Mouse (Mus musculus): ENCODE results near the gene Dtx4. TPM values are rescaled to one million over a fixed set of nuclear protein-coding genes. Genes with fewer than 3 reads are reported as not detected.
A peak's percentile ranks its signal among the peaks of the same experiment; 100 is the strongest.

Dtx4 gene
- polyA plus RNA-seq, 1 experiment from 2014 or later: 44.1 TPM

GRCm38 (mm10) chr19:12475380-12476250 lies 25.6 kb downstream of the Dtx4 start:
- H3K9me3 ChIP-seq (ENCODE audit: control insufficient read depth, low read length): no peaks in the 10 kb centered on the region
- no peaks in the 10 kb centered on the region for H3K27me3 ChIP-seq (ENCODE audit: control insufficient read depth, insufficient read depth, low read length)
- no peak overlapping the region for H3K4me3 ChIP-seq (replicated peaks; ENCODE audit: low read length)
- peaks cover 90% of the 10 kb centered on the region for H3K36me3 ChIP-seq (replicated peaks; ENCODE audit: control insufficient read depth, insufficient read depth)
- peak overlapping the region; percentile 71 for H3K27ac ChIP-seq
- ATAC-seq (ENCODE audit: low FRiP score) (peak; percentile 94), DNase-seq (ENCODE audit: low spot score) (peak; percentile 83)
- 52% methylated on average over 15 of the region's 15 CpGs for WGBS
- H3K4me1 ChIP-seq (replicated peaks; ENCODE audit: control insufficient read depth, insufficient read depth, low read length): peaks cover 9% of the 10 kb centered on the region
- H3K4me2 ChIP-seq (replicated peaks): no peak overlapping the region
- no peak overlapping the region for H3K9ac ChIP-seq

GRCm38 (mm10) chr19:12473951-12474350 lies 27.3 kb downstream of the Dtx4 start:
- peaks cover 84% of the 10 kb centered on the region for H3K36me3 ChIP-seq (replicated peaks; ENCODE audit: control insufficient read depth, insufficient read depth)

GRCm38 (mm10) chr19:12473201-12473641 lies 28.0 kb downstream of the Dtx4 start:
- peaks cover 83% of the 10 kb centered on the region for H3K36me3 ChIP-seq (replicated peaks; ENCODE audit: control insufficient read depth, insufficient read depth)
- H3K27ac ChIP-seq: no peak overlapping the region
- DNase-seq (ENCODE audit: low spot score) (no peak), ATAC-seq (ENCODE audit: low FRiP score) (no peak)
- peaks cover 9% of the 10 kb centered on the region for H3K4me1 ChIP-seq (replicated peaks; ENCODE audit: control insufficient read depth, insufficient read depth, low read length)
- H3K9me3 ChIP-seq (ENCODE audit: control insufficient read depth, low read length): no peaks in the 10 kb centered on the region
- H3K27me3 ChIP-seq (ENCODE audit: control insufficient read depth, insufficient read depth, low read length): no peaks in the 10 kb centered on the region
- H3K9ac ChIP-seq: no peak overlapping the region
- WGBS: 82% methylated on average over 4 of the region's 4 CpGs
- no peak overlapping the region for H3K4me3 ChIP-seq (replicated peaks; ENCODE audit: low read length)
- H3K4me2 ChIP-seq (replicated peaks): no peak overlapping the region

More at GRCm38 (mm10) chr19:12473951-12474350, 27.3 kb downstream of the Dtx4 start:
- Histone ChIP-seq H3K27ac (no peak overlapping the region), H3K4me2 (replicated peaks) (no peak overlapping the region), H3K4me3 (replicated peaks; ENCODE audit: low read length) (no peak overlapping the region), H3K27me3 (ENCODE audit: control insufficient read depth, insufficient read depth, low read length) (no peaks in the 10 kb centered on the region), H3K9me3 (ENCODE audit: control insufficient read depth, low read length) (no peaks in the 10 kb centered on the region), H3K4me1 (replicated peaks; ENCODE audit: control insufficient read depth, insufficient read depth, low read length) (peaks cover 9% of the 10 kb centered on the region), H3K9ac (no peak overlapping the region)
- no peak for ATAC-seq (ENCODE audit: low FRiP score)
- WGBS: 89% methylated on average over 4 of the region's 4 CpGs
- no peak for DNase-seq (ENCODE audit: low spot score)

GRCm38 (mm10) chr19:12472381-12472976 lies 28.8 kb downstream of the Dtx4 start:
- no peak overlapping the region for H3K9ac ChIP-seq
- peaks cover 6% of the 10 kb centered on the region for H3K4me1 ChIP-seq (replicated peaks; ENCODE audit: control insufficient read depth, insufficient read depth, low read length)
- no peak for DNase-seq (ENCODE audit: low spot score)
- H3K4me3 ChIP-seq (replicated peaks; ENCODE audit: low read length): no peak overlapping the region
- H3K4me2 ChIP-seq (replicated peaks): no peak overlapping the region
- H3K27ac ChIP-seq: no peak overlapping the region
- no peaks in the 10 kb centered on the region for H3K9me3 ChIP-seq (ENCODE audit: control insufficient read depth, low read length)
- peaks cover 79% of the 10 kb centered on the region for H3K36me3 ChIP-seq (replicated peaks; ENCODE audit: control insufficient read depth, insufficient read depth)
- ATAC-seq (ENCODE audit: low FRiP score): no peak
- no peaks in the 10 kb centered on the region for H3K27me3 ChIP-seq (ENCODE audit: control insufficient read depth, insufficient read depth, low read length)
- 86% methylated on average over 5 of the region's 5 CpGs for WGBS

GRCm38 (mm10) chr19:12471866-12472265 lies 29.4 kb downstream of the Dtx4 start:
- Histone ChIP-seq H3K9ac (no peak overlapping the region), H3K27me3 (ENCODE audit: control insufficient read depth, insufficient read depth, low read length) (no peaks in the 10 kb centered on the region), H3K36me3 (replicated peaks; ENCODE audit: control insufficient read depth, insufficient read depth) (peaks cover 78% of the 10 kb centered on the region), H3K9me3 (ENCODE audit: control insufficient read depth, low read length) (no peaks in the 10 kb centered on the region), H3K4me2 (replicated peaks) (no peak overlapping the region), H3K27ac (no peak overlapping the region), H3K4me3 (replicated peaks; ENCODE audit: low read length) (no peak overlapping the region), H3K4me1 (replicated peaks; ENCODE audit: control insufficient read depth, insufficient read depth, low read length) (peaks cover 6% of the 10 kb centered on the region)
- WGBS: 55% methylated on average over 3 of the region's 3 CpGs
- ATAC-seq (ENCODE audit: low FRiP score) (no peak), DNase-seq (ENCODE audit: low spot score) (no peak)

GRCm38 (mm10) chr19:12467436-12467835 lies 33.8 kb downstream of the Dtx4 start:
- WGBS: 80% methylated on average over 5 of the region's 5 CpGs
- Histone ChIP-seq H3K4me2 (replicated peaks) (no peak overlapping the region), H3K9ac (no peak overlapping the region), H3K4me1 (replicated peaks; ENCODE audit: control insufficient read depth, insufficient read depth, low read length) (no peaks in the 10 kb centered on the region), H3K9me3 (ENCODE audit: control insufficient read depth, low read length) (no peaks in the 10 kb centered on the region), H3K27me3 (ENCODE audit: control insufficient read depth, insufficient read depth, low read length) (no peaks in the 10 kb centered on the region), H3K4me3 (replicated peaks; ENCODE audit: low read length) (no peak overlapping the region), H3K27ac (no peak overlapping the region), H3K36me3 (replicated peaks; ENCODE audit: control insufficient read depth, insufficient read depth) (peaks cover 41% of the 10 kb centered on the region)
- DNase-seq (ENCODE audit: low spot score) (no peak), ATAC-seq (ENCODE audit: low FRiP score) (no peak)

DNA sequence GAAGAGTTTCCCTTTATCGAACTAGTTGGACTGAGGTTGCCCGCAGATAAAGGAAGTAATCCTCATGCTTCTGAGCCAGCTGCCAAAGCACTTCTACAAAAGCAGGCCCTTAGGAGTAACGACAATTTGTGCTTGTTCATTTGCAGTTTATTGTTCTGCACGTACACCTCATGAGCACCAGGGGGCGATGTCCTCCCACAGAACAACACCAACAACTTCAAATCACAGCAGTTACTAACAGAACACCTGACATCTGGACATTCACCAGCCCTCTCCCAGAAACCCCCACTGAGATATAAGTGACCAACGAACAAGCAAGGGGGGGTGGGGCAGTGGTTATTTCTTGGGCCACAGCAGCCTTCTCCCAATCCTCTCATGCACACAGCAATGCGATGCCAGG lies 35.0 kb downstream of the Dtx4 start:
- Histone ChIP-seq H3K4me1 (replicated peaks; ENCODE audit: control insufficient read depth, insufficient read depth, low read length) (no peaks in the 10 kb centered on the region), H3K9me3 (ENCODE audit: control insufficient read depth, low read length) (no peaks in the 10 kb centered on the region), H3K27ac (no peak overlapping the region), H3K9ac (no peak overlapping the region), H3K4me2 (replicated peaks) (no peak overlapping the region), H3K4me3 (replicated peaks; ENCODE audit: low read length) (no peak overlapping the region), H3K36me3 (replicated peaks; ENCODE audit: control insufficient read depth, insufficient read depth) (peaks cover 31% of the 10 kb centered on the region), H3K27me3 (ENCODE audit: control insufficient read depth, insufficient read depth, low read length) (no peaks in the 10 kb centered on the region)
- ATAC-seq (ENCODE audit: low FRiP score) (peak; percentile 31; the same call in 1 of the 2 replicates), DNase-seq (ENCODE audit: low spot score) (peak; percentile 61)
- WGBS: 35% methylated on average over 7 of the region's 7 CpGs

DNA sequence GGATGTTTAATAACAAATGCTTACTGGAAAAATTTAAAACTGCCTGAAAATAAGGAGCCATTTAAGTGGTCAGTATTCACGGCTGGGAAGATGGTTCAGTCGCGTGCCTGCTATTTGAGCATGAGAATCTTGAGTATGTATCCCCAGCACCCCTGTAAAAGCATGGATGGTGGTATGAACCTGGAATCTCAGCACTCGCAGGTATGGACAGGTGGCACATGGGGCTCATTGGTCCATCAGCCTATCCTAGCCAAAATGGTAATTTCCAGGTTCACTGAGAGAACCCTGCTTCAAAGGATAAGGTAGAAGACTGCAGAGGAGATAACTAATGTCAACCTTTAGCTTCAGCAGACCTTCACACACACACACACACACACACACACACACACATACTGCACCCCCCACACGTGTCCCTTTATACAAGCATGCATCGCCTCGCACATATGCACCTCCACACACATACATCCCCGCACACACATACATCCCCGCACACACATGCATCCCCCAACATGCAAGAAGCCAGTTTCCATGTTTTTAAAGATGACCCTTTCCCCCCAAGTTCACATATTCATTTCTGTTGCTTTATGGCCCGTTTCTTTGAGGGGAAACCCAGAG lies 35.6 kb downstream of the Dtx4 start:
- no peak for DNase-seq (ENCODE audit: low spot score)
- Histone ChIP-seq H3K4me2 (replicated peaks) (no peak overlapping the region), H3K36me3 (replicated peaks; ENCODE audit: control insufficient read depth, insufficient read depth) (peaks cover 27% of the 10 kb centered on the region), H3K4me3 (replicated peaks; ENCODE audit: low read length) (no peak overlapping the region), H3K9me3 (ENCODE audit: control insufficient read depth, low read length) (no peaks in the 10 kb centered on the region), H3K27me3 (ENCODE audit: control insufficient read depth, insufficient read depth, low read length) (no peaks in the 10 kb centered on the region), H3K4me1 (replicated peaks; ENCODE audit: control insufficient read depth, insufficient read depth, low read length) (no peaks in the 10 kb centered on the region), H3K27ac (no peak overlapping the region), H3K9ac (no peak overlapping the region)
- ATAC-seq (ENCODE audit: low FRiP score): no peak
- WGBS: 89% methylated on average over 10 of the region's 10 CpGs

- H3K36me3 ChIP-seq (replicated peaks; ENCODE audit: control insufficient read depth, insufficient read depth): peaks cover 23% of the 10 kb centered on the region
- H3K4me2 ChIP-seq (replicated peaks): no peak overlapping the region
- no peak overlapping the region for H3K27ac ChIP-seq
- 79% methylated on average over 4 of the region's 4 CpGs for WGBS
- no peak overlapping the region for H3K9ac ChIP-seq
- H3K9me3 ChIP-seq (ENCODE audit: control insufficient read depth, low read length): no peaks in the 10 kb centered on the region
- no peak for ATAC-seq (ENCODE audit: low FRiP score)
- no peak for DNase-seq (ENCODE audit: low spot score)
- H3K4me3 ChIP-seq (replicated peaks; ENCODE audit: low read length): no peak overlapping the region
- no peaks in the 10 kb centered on the region for H3K27me3 ChIP-seq (ENCODE audit: control insufficient read depth, insufficient read depth, low read length)
- H3K4me1 ChIP-seq (replicated peaks; ENCODE audit: control insufficient read depth, insufficient read depth, low read length): no peaks in the 10 kb centered on the region
These were observed 36.6 kb downstream of the Dtx4 start for GRCm38 (mm10) chr19:12464674-12465073.
